13 mouse cellular contexts compared by ENCODE assay signal in the genomic region with DNA sequence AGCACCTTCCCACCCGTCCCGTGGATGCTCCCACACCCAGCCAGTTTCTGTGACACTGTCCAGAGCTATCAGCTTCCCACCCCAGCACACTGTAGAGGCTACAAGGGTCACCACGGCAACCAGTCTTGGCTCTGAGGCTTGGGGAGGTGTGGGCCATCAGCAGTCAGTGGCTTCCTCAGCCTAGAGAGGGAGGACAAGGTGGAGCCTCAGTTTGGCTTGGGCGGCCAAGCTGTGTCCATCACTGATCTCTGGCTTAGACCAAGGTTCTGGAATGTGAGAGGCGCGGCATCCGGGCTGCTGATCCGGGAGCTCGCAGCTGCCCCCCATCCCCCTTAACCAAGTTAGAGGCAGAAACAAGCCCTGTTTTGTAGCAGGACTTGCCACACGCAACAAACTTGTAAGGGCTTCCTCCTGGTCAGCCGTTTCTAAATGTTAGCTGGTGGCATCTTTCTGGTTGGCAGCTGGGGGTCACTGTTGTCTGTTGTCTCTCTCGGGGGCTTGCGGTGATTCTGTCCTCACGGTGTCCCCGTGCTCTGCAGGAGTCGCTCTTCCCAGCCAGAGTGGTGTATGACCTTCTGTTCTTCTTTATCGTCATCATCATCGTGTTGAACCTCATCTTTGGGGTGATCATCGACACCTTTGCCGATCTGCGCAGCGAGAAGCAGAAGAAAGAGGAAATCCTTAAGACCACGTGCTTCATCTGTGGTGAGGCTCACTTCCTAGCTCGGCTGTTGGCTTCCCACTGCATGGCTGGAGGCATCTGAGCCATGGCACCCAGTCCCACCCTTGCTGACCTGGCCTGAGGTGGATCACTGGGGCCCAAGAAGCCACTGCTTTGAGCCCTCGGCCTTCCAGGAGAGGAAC. TPM values are rescaled to one million over a fixed set of nuclear protein-coding genes. Genes with fewer than 3 reads are reported as not detected.
DNase-seq lines count a peak whose midpoint lies in the region; ATAC-seq and TF ChIP-seq lines count a peak whose summit lies in the region.
"Had no signal": no experiment of that assay in that cellular context is flagged by ENCODE, and none has a peak within 500 bp of the region (broad histone marks: within the 10 kb centered on the region; RNA-seq: fewer than 3 reads in every experiment).

No protein-coding gene starts in this region.

- peaks cover 8% of the 10 kb centered on the region for H3K4me1 ChIP-seq in kidney, postnatal 0 days (replicated peaks; ENCODE audit: insufficient read depth, low read length)
- peaks cover 12% of the 10 kb centered on the region for H3K4me1 ChIP-seq in kidney, embryonic 16.5 days (ENCODE audit: insufficient read depth, low read length)
- H3K4me1 ChIP-seq in forebrain, embryonic 13.5 days: peaks cover 27% of the 10 kb centered on the region

- ATAC-seq in kidney, postnatal 0 days (replicated peaks; ENCODE audit: low FRiP score, low read depth): no peak
- ATAC-seq in kidney, embryonic 16.5 days (ENCODE audit: low FRiP score, low TSS enrichment): no peak
- ATAC-seq in hematopoietic stem cell, adult 5-6 weeks (replicated peaks in 1 of 2; ENCODE audit: insufficient read depth in 1 of 2, low FRiP score in 2 of 2, low TSS enrichment in 1 of 2, low read depth in 1 of 2, poor library complexity in 2 of 2, severe bottlenecking in 2 of 2): peak; percentile 60 to 61
- ATAC-seq in forebrain, embryonic 13.5 days: no peak

- peak; percentile 31; the same call in 1 of the 2 replicates for TF ChIP-seq CTCF in kidney, postnatal 0 days (IDR thresholded peaks at IDR 0.05; ENCODE audit: low read depth)

- H3K27ac ChIP-seq in kidney, postnatal 0 days: no peak overlapping the region
- H3K27ac ChIP-seq in kidney, embryonic 16.5 days (ENCODE audit: low read length): no peak overlapping the region
- no peak overlapping the region for H3K27ac ChIP-seq in forebrain, embryonic 13.5 days
- H3K27ac ChIP-seq: limb, embryonic 13.5 days; lung, embryonic 15.5 days had no signal

- DNase-seq in embryo, embryonic 10 days (ENCODE audit: low spot score): peak; percentile 23
- DNase-seq in embryo, embryonic 10.5 days (ENCODE audit: low spot score): no peak
- DNase-seq in kidney, postnatal 0 days (ENCODE audit: low spot score): peak; percentile 69
- peak; percentile 37 for DNase-seq in 416B (ENCODE audit: low read depth)
- DNase-seq in c-Kit-positive CD71-positive TER-119-positive erythroid progenitor cells, embryonic 14.5 days (ENCODE audit: low spot score): no peak
- DNase-seq: adrenal gland, postnatal 25 days; spleen, adult 18-20 months; thymus, adult 18-20 months had no signal

- H3K4me2 ChIP-seq in kidney, postnatal 0 days (ENCODE audit: low read length): no peak overlapping the region
- H3K4me2 ChIP-seq in kidney, embryonic 16.5 days (replicated peaks; ENCODE audit: low read depth, low read length): no peak overlapping the region
- no peak overlapping the region for H3K4me2 ChIP-seq in forebrain, embryonic 13.5 days
- H3K4me2 ChIP-seq: limb, embryonic 13.5 days; lung, embryonic 15.5 days had no signal

- 75% methylated on average over 25 of the region's 25 CpGs for WGBS in kidney, postnatal 0 days
- WGBS in kidney, embryonic 16.5 days: 80% methylated on average over 25 of the region's 25 CpGs
- 91% methylated on average over 25 of the region's 25 CpGs for WGBS in forebrain, embryonic 13.5 days

- H3K27me3 ChIP-seq in kidney, postnatal 0 days (ENCODE audit: insufficient read depth, low read length): no peaks in the 10 kb centered on the region
- H3K27me3 ChIP-seq in kidney, embryonic 16.5 days (ENCODE audit: insufficient read depth, low read length): no peaks in the 10 kb centered on the region
- H3K27me3 ChIP-seq in forebrain, embryonic 13.5 days: no peaks in the 10 kb centered on the region
- H3K27me3 ChIP-seq: limb, embryonic 13.5 days; lung, embryonic 15.5 days had no signal

- H3K36me3 ChIP-seq in kidney, postnatal 0 days (ENCODE audit: insufficient read depth, low read length): peaks cover 33% of the 10 kb centered on the region
- peaks cover 51% of the 10 kb centered on the region for H3K36me3 ChIP-seq in kidney, embryonic 16.5 days (ENCODE audit: insufficient read depth, low read length)
- H3K36me3 ChIP-seq in forebrain, embryonic 13.5 days (ENCODE audit: poor library complexity, severe bottlenecking): peaks cover 22% of the 10 kb centered on the region

- H3K4me3 ChIP-seq in kidney, postnatal 0 days (replicated peaks; ENCODE audit: low read depth, low read length): no peak overlapping the region
- H3K4me3 ChIP-seq in kidney, embryonic 16.5 days (ENCODE audit: low read length): no peak overlapping the region
- no peak overlapping the region for H3K4me3 ChIP-seq in forebrain, embryonic 13.5 days
- H3K4me3 ChIP-seq: limb, embryonic 13.5 days; lung, embryonic 15.5 days had no signal

- no peak overlapping the region for H3K9ac ChIP-seq in kidney, postnatal 0 days (ENCODE audit: low read depth, low read length)
- H3K9ac ChIP-seq in kidney, embryonic 16.5 days (replicated peaks; ENCODE audit: low read length): no peak overlapping the region
- no peak overlapping the region for H3K9ac ChIP-seq in forebrain, embryonic 13.5 days
- H3K9ac ChIP-seq: lung, embryonic 15.5 days had no signal

- H3K9me3 ChIP-seq in kidney, postnatal 0 days (replicated peaks; ENCODE audit: low read length): no peaks in the 10 kb centered on the region
- H3K9me3 ChIP-seq in kidney, embryonic 16.5 days (ENCODE audit: low read length): no peaks in the 10 kb centered on the region
- no peaks in the 10 kb centered on the region for H3K9me3 ChIP-seq in forebrain, embryonic 13.5 days (replicated peaks)
- H3K9me3 ChIP-seq: limb, embryonic 13.5 days; lung, embryonic 15.5 days had no signal

RNA-seq across cellular contexts. Expression of gene Uqcc2, which starts 14.8 kb away (rescaled TPM):
- 286 and 315 TPM in 2 replicates for polyA plus RNA-seq in kidney, postnatal 0 days (2015; fragmentation: Nextera tagmentation; extraction: Ambion mirVana)
- polyA plus RNA-seq in kidney, embryonic 16.5 days (2015; fragmentation: Nextera tagmentation; extraction: Ambion mirVana): 266 TPM in 2 replicates
- total RNA-seq in hematopoietic stem cell, adult 5-6 weeks (2017): 97.7 and 113 TPM in 2 replicates
- 310 and 318 TPM in 2 replicates for polyA plus RNA-seq in forebrain, embryonic 13.5 days (2015; fragmentation: Nextera tagmentation; extraction: Ambion mirVana)

RNA-seq across cellular contexts. Expression of gene Ip6k3, which starts 48.7 kb away (rescaled TPM):
- polyA plus RNA-seq in kidney, postnatal 0 days (2015; fragmentation: Nextera tagmentation; extraction: Ambion mirVana): 0.18 and 0.43 TPM in 2 replicates
- polyA plus RNA-seq in kidney, embryonic 16.5 days (2015; fragmentation: Nextera tagmentation; extraction: Ambion mirVana): 0.15 and 0.19 TPM in 2 replicates
- not detected in 2 replicates for total RNA-seq in hematopoietic stem cell, adult 5-6 weeks (2017)
- polyA plus RNA-seq in forebrain, embryonic 13.5 days (2015; fragmentation: Nextera tagmentation; extraction: Ambion mirVana): 0.21 and 0.35 TPM in 2 replicates

Comparison
In these comparisons a context has a peak if more than half of its experiments do, and no peak if none do; other contexts are left out.
1. DNase-seq: peak in embryo, embryonic 10 days (single experiment), kidney, postnatal 0 days (single experiment) and 416B (single experiment); none in embryo, embryonic 10.5 days (single experiment) and c-Kit-positive CD71-positive TER-119-positive erythroid progenitor cells, embryonic 14.5 days (single experiment).
2. ATAC-seq: peak in hematopoietic stem cell, adult 5-6 weeks (2 of 2); none in kidney, postnatal 0 days (single experiment), kidney, embryonic 16.5 days (single experiment) and forebrain, embryonic 13.5 days (single experiment).